In the genomic region with DNA sequence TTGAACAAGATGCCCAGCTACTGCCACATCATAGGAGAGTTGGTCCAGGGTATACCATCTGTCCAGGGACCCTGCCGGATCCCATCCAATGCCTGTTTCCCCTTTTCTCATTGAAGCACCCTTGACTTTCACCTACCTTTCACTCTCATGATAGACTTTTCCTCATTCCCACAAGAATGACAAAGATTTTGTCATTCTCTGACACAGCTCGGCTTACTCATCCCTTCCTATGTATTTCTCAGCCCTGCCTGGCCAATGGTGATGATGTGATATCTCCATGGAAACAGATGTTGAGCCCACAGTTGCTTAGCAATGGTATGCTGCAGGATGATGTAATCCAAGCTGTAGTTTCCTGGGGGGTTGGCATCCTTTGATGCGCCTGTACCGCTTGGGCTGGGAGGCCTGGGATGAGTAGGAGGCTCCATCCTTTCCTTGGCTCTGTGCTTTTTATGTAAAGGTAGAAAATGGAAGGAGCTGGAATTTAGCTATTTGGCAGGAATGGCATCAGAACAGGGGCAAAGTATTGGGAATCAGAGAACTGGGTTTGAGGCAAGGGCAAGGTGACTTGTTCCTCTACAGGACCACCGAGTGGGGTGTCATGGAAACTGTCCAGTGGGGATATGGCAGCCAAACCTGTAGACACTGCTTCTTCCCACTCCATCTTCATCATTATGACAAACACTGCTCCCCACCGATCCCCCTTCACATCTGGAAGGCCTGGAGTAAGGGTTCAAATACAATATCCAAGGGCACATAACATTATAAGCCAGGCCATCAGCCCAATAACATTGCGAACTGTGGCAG, we compare ENCODE assay signal across 11 mouse cellular contexts.
DNase-seq lines count a peak whose midpoint lies in the region; ATAC-seq lines count a peak whose summit lies in the region.
"Had no signal": no experiment of that assay in that cellular context is flagged by ENCODE, and none has a peak within 500 bp of the region (broad histone marks: within the 10 kb centered on the region; RNA-seq: fewer than 3 reads in every experiment).

No protein-coding gene starts in this region.

- no peak overlapping the region for H3K4me2 ChIP-seq in midbrain, embryonic 11.5 days
- H3K4me2 ChIP-seq in hindbrain, embryonic 16.5 days (ENCODE audit: low read length), result no peak overlapping the region

- intact Hi-C loops in left cerebral cortex, postnatal 25 days (cut with DNase I), result loop anchor here (2.0 kb wide), 1 partner anchor 301 kb away; no protein-coding TSS in a partner anchor

- H3K36me3 ChIP-seq in midbrain, embryonic 11.5 days (ENCODE audit: control insufficient read depth, insufficient read depth, low read length), result no peaks in the 10 kb centered on the region
- no peaks in the 10 kb centered on the region for H3K36me3 ChIP-seq in midbrain, embryonic 10.5 days
- no peaks in the 10 kb centered on the region for H3K36me3 ChIP-seq in hindbrain, embryonic 16.5 days (ENCODE audit: control insufficient read depth, insufficient read depth, low read length)
- H3K36me3 ChIP-seq: G1E had no signal

- 85% methylated on average over 7 of the region's 7 CpGs for WGBS in midbrain, embryonic 11.5 days
- WGBS in midbrain, embryonic 10.5 days, result 89% methylated on average over 7 of the region's 7 CpGs
- WGBS in hindbrain, embryonic 16.5 days, result 67% methylated on average over 7 of the region's 7 CpGs

- H3K4me1 ChIP-seq in midbrain, embryonic 11.5 days (ENCODE audit: control insufficient read depth, insufficient read depth, low read length), result no peaks in the 10 kb centered on the region
- H3K4me1 ChIP-seq in midbrain, embryonic 10.5 days, result 0 out of 2 replicates have a peak, but pooled peaks cover 3% of the 10 kb centered on the region
- H3K4me1 ChIP-seq in hindbrain, embryonic 16.5 days (ENCODE audit: control insufficient read depth, insufficient read depth, low read depth, low read length), result peaks cover 7% of the 10 kb centered on the region

- H3K27me3 ChIP-seq in midbrain, embryonic 11.5 days (ENCODE audit: control insufficient read depth, insufficient read depth, low read length), result no peaks in the 10 kb centered on the region
- H3K27me3 ChIP-seq in midbrain, embryonic 10.5 days (ENCODE audit: low read depth, poor library complexity, severe bottlenecking), result no peaks in the 10 kb centered on the region
- H3K27me3 ChIP-seq in hindbrain, embryonic 16.5 days (replicated peaks; ENCODE audit: control insufficient read depth, insufficient read depth, low read length), result no peaks in the 10 kb centered on the region

- no peak overlapping the region for H3K4me3 ChIP-seq in midbrain, embryonic 11.5 days (ENCODE audit: low read depth, low read length)
- no peak overlapping the region for H3K4me3 ChIP-seq in midbrain, embryonic 10.5 days
- H3K4me3 ChIP-seq in hindbrain, embryonic 16.5 days (ENCODE audit: low read length), result no peak overlapping the region

- no peak overlapping the region for H3K9ac ChIP-seq in midbrain, embryonic 11.5 days (ENCODE audit: low read length)
- H3K9ac ChIP-seq in hindbrain, embryonic 16.5 days (ENCODE audit: low read depth, low read length), result no peak overlapping the region

- no peak overlapping the region for H3K27ac ChIP-seq in midbrain, embryonic 11.5 days (ENCODE audit: low read depth, low read length)
- H3K27ac ChIP-seq in midbrain, embryonic 10.5 days (replicated peaks), result no peak overlapping the region
- H3K27ac ChIP-seq in hindbrain, embryonic 16.5 days (ENCODE audit: low read depth, low read length), result peak overlapping the region; percentile 41

- 0 out of 2 replicates have a peak, but pooled peaks have one; percentile 16 for ATAC-seq in midbrain, embryonic 11.5 days (ENCODE audit: low FRiP score)
- ATAC-seq in hindbrain, embryonic 16.5 days, result peak; percentile 95

- no peak for DNase-seq in midbrain, embryonic 11.5 days (ENCODE audit: low spot score, missing footprints)
- no peak for DNase-seq in midbrain, embryonic 10.5 days (ENCODE audit: low spot score)
- DNase-seq in left cerebral cortex, postnatal 25 days (ENCODE audit: low spot score in 2 of 2), result peak; percentile 72 to 97
- DNase-seq in right cerebral cortex, postnatal 4 days, result peak; percentile 25
- no peak for DNase-seq in adrenal gland, postnatal 10 days
- no peak for DNase-seq in kidney, postnatal 4 days
- DNase-seq in kidney, postnatal 25 days, result no peak
- DNase-seq: kidney, postnatal 14 days; lung, postnatal 36 days had no signal

- no peaks in the 10 kb centered on the region for H3K9me3 ChIP-seq in midbrain, embryonic 11.5 days (ENCODE audit: control insufficient read depth, low read length)
- H3K9me3 ChIP-seq in midbrain, embryonic 10.5 days (replicated peaks), result no peaks in the 10 kb centered on the region
- H3K9me3 ChIP-seq in hindbrain, embryonic 16.5 days (ENCODE audit: control insufficient read depth, low read length), result no peaks in the 10 kb centered on the region

Comparison
In these comparisons a context has a peak if more than half of its experiments do, and no peak if none do; other contexts are left out.
1. DNase-seq: peak in left cerebral cortex, postnatal 25 days (2 of 2) and right cerebral cortex, postnatal 4 days (single experiment); none in midbrain, embryonic 11.5 days (single experiment), midbrain, embryonic 10.5 days (single experiment), adrenal gland, postnatal 10 days (single experiment), kidney, postnatal 4 days (0 of 2) and kidney, postnatal 25 days (0 of 2).